Mouse (Mus musculus): ENCODE data around the gene Atpaf2.
A peak's percentile ranks its signal among the peaks of the same experiment; 100 is the strongest.

Atpaf2 gene

DNA sequence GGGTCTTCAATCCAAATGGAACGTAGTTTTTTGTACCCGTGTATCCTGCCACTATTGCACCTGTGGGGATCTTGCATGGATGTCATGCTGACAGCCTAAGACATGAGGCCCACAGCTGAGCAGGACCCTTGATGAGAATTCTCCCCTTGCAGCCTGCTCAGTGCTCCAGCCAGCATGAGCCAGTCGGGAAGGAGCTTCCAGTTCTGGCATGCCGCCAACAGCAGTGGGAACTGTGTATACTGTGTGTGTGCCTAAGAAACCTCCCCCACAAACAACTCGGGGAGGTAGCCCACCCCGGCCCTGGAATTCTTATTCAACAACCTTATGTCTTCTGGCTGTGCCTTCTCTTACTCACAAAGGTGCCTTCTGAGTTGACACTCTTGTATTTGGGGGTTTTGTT is 21.7 kb downstream of the Atpaf2 start:
- no peak for DNase-seq (ENCODE audit: low read depth)

DNA sequence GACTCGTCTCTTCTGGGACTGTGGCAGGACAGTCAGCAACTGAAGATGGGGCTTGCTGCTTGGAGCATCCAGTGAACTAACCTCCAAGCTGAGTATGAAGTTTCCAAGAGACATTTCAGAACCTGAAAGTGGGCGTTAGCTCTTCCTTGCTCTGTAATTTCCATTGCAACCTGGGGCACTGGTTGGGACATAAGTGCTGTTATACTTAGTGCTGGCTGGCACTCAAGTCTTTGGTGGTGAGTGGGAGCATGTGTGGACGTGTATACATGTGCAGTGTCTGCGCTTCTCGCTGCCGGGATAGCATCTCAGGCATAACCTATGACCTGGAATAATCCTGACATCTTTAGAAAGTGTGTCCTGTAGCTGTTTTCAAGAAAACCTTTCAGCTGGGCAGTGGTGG is 26.9 kb downstream of the Atpaf2 start:
- DNase-seq (ENCODE audit: low read depth), result no peak

DNA sequence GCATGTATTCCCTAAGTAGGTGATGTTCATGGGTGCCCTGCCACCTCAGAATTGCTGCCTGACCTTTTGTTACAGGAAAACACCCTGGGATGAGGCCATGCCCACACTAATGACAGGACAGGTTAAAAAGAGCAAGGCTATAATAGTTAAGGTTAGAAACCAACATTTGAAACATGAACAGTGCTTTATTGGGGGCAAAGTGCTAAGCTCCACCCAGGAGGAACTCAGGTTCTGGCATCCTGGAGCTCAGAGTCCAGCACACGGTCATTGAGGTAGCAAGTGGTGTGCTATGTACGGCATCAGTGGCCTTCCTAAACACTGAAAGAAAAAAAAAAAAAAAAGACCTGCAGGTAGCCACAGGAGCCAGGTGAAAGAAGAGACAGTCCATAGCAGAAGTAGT is 30.3 kb downstream of the Atpaf2 start:
- no peak for DNase-seq (ENCODE audit: low read depth)

DNA sequence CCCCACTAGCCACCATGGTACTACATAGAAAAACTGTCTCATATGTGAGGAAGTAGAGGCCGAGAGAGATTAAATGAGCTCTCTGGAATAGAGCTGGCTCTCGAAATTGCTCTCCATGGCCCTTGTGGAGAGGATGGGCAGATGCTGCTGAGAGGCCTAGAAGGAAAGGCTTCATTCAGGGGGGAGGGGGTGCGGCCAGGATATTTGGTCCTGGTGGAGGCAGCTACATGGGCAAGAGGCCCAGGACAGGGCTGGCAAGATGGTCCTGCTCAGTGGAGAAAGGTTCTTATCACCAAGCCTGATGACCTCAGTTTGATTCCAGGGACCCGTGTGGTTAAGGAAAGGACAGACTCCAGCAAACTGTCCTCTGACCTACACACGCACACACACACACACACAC is 32.3 kb downstream of the Atpaf2 start:
- no peak for DNase-seq (ENCODE audit: low read depth)

GRCm38 (mm10) chr11:60384762-60385421 is 33.4 kb downstream of the Atpaf2 start:
- DNase-seq (ENCODE audit: low read depth), result no peak

DNA sequence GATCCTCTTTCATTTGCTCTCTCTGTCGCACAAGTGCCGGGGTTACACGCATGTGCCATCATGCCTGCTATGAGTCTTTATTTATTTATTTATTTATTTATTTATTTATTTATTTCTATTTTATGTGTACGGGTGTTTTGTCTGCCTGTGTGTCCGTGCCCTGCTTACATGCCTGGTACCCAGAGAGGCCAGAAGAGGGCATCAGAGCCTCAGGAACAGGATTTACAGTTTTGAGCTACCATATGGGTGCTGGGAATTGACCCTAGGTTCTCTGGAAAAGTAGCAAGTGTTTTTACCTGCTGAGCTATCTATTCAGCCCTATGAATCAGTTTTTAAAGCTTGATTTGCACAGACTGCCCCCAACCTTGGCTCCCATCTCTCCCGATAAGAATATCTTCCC is 34.7 kb downstream of the Atpaf2 start:
- DNase-seq (ENCODE audit: low read depth), result peak; percentile 24

DNA sequence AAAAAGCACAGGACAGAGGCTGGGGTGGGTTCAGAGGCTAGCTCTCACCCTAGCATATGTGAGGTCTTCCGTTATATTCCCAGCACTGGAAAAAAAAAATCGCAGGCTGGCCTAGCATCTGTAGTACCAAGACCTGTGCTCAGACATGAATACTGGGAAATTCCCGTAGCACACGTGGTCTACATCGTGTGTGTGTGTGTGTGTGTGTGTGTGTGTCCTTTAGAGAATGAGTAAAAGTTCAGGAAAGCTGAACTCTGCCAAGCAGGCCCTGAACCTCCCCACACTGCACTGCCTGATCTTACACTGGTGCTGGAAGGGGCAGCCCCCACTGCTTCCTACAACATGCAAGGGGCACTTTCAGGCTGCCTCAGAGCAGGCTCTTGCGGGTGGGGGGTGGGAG is 43.8 kb downstream of the Atpaf2 start:
- no peak for DNase-seq (ENCODE audit: low read depth)

DNA sequence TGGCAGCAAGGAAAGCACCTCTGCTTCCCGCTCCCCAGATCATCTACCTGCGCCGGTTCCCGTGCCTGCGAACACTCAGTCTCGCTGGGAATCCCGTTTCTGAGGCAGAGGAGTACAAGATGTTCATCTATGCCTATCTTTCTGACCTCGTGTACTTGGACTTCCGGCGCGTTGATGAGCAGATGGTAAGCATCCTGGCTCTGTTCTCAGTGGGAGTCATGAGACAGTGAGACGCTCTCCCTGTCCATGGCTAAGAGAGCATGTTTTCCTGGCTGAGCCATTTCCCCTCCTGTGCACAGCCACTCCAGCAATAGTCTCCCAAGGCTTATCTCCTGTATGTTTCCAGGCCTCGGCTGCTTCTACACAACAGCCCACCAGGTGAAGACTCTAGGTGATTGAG is 47.8 kb downstream of the Atpaf2 start:
- no peak for DNase-seq (ENCODE audit: low read depth)

DNA sequence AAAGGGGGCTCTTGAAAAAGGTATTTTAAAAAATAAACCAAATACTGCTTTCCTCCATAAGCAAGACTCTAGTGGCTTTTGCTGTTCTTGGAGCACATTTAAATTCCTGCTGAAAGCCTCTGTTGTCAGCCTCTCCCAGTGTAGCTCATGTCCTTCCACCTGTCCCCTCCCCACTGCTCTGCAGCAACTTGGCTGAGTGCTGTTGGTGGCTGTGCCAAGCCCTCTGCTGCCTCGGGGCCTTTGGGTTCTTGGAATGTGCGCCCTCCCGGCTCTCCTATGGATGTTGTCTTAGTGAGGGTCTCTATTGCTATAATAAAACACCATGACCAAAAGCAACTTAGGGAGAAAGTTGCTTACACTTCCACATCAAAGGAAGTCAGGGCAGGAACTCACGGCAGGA is 48.8 kb downstream of the Atpaf2 start:
- DNase-seq (ENCODE audit: low read depth), result no peak

DNA sequence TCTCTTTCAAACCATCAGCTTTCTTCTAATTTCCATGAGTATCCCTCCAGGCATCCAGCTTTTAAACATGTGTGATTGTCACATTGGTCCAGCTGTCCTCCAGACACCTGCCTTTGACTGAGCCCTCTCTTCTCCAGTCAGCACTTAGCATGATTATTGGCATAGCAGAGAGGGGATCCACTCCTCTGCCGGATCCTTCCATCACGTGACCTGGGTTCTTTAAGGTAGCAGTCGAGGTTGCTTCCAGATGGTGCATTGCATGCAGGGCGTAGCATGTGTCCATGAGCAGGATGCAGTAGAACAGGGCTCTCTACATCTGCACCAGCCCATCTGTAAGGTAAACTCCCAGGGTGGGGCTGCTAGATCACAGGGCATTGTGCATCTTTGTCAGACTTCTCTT is 49.3 kb downstream of the Atpaf2 start:
- DNase-seq (ENCODE audit: low read depth), result no peak

DNA sequence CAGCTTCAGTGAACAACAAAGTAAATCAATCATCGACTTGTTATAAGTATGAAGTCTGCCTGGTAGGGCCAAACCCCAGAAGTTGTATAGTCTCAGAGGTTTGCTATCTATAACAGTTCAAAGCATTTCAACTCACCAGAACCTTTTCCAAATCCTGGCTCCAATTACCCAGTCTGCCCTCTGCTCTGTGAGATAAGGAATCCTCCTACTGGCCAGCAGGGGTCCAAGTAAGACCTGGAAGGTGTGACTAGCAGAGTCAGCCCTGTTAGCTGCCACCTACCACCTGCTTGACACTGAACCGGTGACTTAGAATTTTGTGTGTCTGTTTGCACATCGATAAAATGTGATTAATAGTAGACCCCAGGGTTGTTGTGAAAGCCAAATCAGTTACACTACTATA is 51.0 kb downstream of the Atpaf2 start:
- peak; percentile 17 for DNase-seq (ENCODE audit: low read depth)

DNA sequence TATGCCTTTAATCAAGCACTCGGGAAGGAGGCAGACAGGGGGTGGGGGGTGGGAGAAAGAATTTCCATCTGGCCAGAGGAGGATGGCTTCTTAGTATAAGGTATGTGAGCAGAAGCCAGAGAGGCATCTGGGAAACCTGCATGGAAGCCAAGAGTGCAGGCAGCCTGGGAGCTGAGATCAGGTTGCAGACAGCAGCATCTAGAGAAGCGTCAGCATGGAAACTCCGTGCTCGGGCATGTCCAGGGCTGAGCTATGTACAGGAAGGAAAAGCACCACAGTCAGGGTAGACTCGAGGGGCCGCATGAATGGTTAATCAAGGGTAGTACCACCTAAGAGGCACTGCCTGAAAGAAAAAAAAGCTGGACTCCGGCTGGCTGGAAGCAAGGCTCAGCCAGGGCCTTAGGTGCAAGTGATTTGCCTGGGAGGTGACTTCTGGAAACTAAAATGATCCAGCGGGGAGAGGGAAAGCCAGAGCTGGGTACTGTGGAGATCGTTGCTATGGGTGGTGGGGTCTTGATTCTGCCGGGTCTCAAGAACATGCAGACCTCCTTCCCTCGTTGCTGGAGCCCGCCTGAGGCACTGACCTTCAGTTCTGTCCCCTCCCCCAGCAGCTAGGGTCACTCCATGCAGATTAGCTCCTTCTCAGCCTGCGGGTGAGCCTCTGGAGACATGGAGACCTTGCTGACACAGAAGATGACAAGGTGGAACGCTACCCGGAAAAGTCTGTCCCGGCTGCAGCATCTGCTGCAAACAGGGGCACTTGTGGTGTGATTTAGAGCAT is 51.8 kb downstream of the Atpaf2 start:
- no peak for DNase-seq (ENCODE audit: low read depth)

- no peak for DNase-seq (ENCODE audit: low read depth)
Observed at GRCm38 (mm10) chr11:60360631-60361201, 57.5 kb downstream of the Atpaf2 start.

GRCm38 (mm10) chr11:60359936-60360335 is 58.3 kb downstream of the Atpaf2 start:
- no peak for DNase-seq (ENCODE audit: low read depth)

- DNase-seq (ENCODE audit: low read depth), result no peak
Observed at GRCm38 (mm10) chr11:60359138-60359537, 59.1 kb downstream of the Atpaf2 start.

DNA sequence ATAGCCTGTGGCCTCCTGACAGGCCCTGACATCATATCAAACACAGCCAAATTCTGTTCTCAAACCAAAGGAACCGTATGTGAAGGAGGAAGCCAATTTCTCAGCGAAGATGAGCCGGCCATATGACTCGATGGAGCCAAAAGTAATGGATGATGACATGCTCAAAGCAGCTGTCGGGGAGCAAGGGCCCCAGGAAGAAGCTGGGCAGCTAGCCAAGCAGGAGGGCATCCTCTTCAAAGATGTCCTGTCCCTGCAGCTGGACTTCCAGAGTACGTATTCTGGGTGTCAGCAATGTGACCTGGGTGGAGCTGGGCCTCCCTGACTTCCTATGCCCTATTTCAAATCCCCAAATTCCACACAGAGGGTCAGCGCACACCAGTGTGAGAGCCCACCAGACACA is 59.7 kb downstream of the Atpaf2 start:
- no peak for DNase-seq (ENCODE audit: low read depth)

DNA sequence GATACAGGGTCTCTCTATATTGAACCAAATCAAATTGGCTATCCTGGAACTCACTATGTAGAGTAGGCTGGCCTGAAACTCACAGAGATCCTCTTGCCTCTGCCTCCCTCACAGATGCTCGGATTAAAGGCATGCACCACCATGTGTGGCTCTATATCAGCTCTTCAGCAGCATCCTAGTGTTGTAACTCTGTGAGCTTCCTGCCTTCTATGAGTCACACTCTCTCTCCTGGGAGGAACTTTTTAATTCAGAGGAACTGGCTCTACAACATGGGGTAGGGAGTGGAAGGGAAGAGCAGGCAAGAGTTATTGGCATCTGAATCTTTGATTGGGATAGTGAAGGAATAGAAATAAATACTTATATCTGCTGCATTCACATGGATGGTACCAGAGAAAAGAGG is 61.1 kb downstream of the Atpaf2 start:
- DNase-seq (ENCODE audit: low read depth), result peak; percentile 71

GRCm38 (mm10) chr11:60355952-60356351 is 62.3 kb downstream of the Atpaf2 start:
- peak; percentile 49 for DNase-seq (ENCODE audit: low read depth)

GRCm38 (mm10) chr11:60352559-60353411 is 65.5 kb downstream of the Atpaf2 start, which contains the start of the genes Tom1l2 and Drc3:
Tom1l2 (minus strand) TSS chr11:60352905.
Drc3 (plus strand) TSS chr11:60353329.
- peak; percentile 100 for DNase-seq (ENCODE audit: low read depth)

DNA sequence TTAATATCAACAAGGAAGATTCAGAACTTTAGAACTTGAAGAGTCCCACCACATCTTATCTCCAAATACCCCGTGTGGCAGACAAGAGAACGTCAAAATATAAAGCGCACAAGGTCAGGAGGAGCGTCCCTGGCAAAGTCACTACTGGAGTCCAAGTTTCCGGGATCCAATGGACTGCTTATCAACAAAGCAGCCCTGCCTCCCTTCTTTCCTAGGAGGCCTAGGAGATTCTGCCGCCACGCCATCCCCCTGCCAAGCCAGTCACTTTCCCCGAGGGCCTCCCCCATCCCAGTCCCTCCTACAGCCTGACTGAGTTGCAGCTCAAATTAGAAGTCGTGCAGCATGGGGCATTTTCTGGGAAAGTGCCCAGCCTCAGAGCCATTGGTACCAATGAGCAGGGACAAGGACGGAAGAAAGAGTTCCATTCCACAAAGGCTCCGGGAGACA is 66.3 kb downstream of the Atpaf2 start:
- DNase-seq (ENCODE audit: low read depth), result peak; percentile 24

DNA sequence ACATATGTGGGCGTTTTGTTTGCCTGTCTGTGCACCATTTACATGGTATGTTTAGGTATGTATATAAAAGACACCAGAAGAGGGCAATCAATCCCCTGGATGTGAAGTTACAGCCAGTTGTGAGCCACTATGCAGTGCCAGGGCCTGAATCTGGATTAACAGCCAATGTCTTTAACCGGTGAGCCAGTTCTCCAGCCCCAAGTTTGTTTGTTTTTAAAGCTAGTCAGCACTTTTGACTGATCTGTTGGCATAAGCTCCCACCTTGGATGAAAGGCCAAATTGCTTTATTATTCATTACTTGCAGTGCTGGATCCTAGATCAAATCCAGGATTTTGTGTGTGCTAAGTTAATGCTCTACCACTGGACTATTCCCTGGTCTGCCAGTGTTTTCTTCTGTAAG is 66.9 kb downstream of the Atpaf2 start:
- DNase-seq (ENCODE audit: low read depth), result peak; percentile 78
